Mouse (Mus musculus) limb, embryonic 12.5 days (tissue): ENCODE results near the gene Hltf. TPM values are rescaled to one million over a fixed set of nuclear protein-coding genes. Genes with fewer than 3 reads are reported as not detected.
"Not testable (repeated sequence)": the region's sequence is repeated elsewhere in the genome, so short reads cannot be mapped to it uniquely, and the experiment has no call there.

ENCODE experiments used
- ATAC-seq: fragments of 200-750 bp; cut with Nextera tagmentation; 2 replicates; pipeline ENCODE4 v1.8.0; 2017; ENCODE audit warnings: low read depth, moderate TSS enrichment; ENCODE audit not compliant: insufficient number of reproducible peaks, insufficient read depth, low FRiP score, low TSS enrichment
- H3K27ac ChIP-seq: fragments of 300-500 bp; sonication (generic); 2 replicates; pipeline ENCODE4 v1.5.1; 2016; ENCODE audit warnings: mild to moderate bottlenecking, moderate library complexity
- H3K27me3 ChIP-seq: fragments of 300-500 bp; sonication (generic); 2 replicates; pipeline ENCODE4 v1.6.1; 2016; ENCODE audit warnings: mild to moderate bottlenecking, moderate library complexity
- H3K36me3 ChIP-seq: fragments of 300-500 bp; sonication (generic); 2 replicates; pipeline ENCODE4 v1.6.1; 2016; ENCODE audit warnings: mild to moderate bottlenecking, moderate library complexity
- H3K4me1 ChIP-seq: fragments of 300-500 bp; sonication (generic); replicated peaks from 2 replicates; pipeline ENCODE4 v1.6.1; 2016
- H3K4me2 ChIP-seq: fragments of 300-500 bp; sonication (generic); 2 replicates; pipeline ENCODE4 v1.6.1; 2016; ENCODE audit warnings: mild to moderate bottlenecking, moderate library complexity
- H3K4me3 ChIP-seq: fragments of 300-500 bp; sonication (generic); replicated peaks from 2 replicates; pipeline ENCODE4 v1.5.1; 2016; ENCODE audit warnings: mild to moderate bottlenecking
- H3K9ac ChIP-seq: fragments of 300-500 bp; sonication (generic); replicated peaks from 2 replicates; pipeline ENCODE4 v1.6.1; 2016; ENCODE audit warnings: mild to moderate bottlenecking, moderate library complexity
- H3K9me3 ChIP-seq: fragments of 300-500 bp; sonication (generic); 2 replicates; pipeline ENCODE4 v1.6.1; 2016; ENCODE audit warnings: mild to moderate bottlenecking, moderate library complexity
- WGBS: fragments of 180-500 bp; shearing (Covaris S2); methylation state at CpG from one replicate; pipeline ENCODE4 v1.1.7; 2016; 5-methylcytosine and 5-hydroxymethylcytosine counted together
- polyA plus RNA-seq: library from polyadenylated mRNA; unstranded; fragments of >200 nt; fragmentation: Nextera tagmentation; extraction: Ambion mirVana; gene quantifications from 2 replicates; pipeline ENCODE4 v1.2.1, GENCODE M21; 2016

Hltf gene
- 18.9 and 20.0 TPM in 2 replicates for polyA plus RNA-seq

DNA sequence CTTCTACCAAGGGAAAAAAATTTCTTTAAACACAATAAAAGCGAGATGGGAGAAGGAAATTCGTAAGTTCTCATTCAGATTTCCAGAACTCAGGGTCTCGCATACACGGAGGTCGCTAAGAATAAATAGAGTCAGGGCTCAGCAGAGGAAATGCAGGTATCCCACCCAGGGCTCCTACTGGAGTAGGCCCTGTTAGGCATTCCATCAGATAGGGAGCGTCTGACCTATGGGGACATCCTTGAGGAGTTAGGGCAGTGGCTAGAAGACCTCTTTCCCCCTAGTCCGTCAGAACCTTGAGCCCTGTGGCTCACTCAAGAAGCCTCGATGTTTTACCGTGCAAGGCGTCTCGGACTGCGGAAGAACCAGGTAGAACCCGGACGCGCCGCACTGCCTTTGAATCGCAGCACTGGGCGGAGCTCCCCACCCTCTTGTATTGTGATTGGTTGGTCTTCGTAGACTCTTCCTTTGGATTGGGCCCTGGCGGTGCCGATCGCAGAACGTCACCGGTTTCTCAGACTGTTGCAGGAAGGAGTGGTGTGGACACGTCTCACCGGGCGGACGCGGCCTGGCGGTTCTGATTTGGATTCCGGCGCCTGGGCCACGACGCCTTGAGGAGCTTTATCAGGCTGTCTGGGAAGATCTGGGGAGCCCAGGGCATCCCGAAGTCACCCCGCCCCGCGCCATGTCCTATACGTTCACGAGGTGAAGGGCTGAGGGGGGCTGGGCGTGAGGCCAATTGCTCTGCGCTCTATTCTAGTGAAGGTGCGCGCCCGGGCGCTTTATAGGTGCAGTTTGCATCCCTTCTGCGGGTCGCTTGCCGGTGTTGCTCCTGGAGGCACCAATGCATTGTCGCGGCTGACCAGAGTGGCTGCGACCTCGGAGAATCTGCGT, at the start of gene Hltf:
Gene Hltf (plus strand): TSS at position 506 of the 891 bp plus-strand sequence.
- under 1% methylated on average over 44 of the region's 54 CpGs for WGBS
- Histone ChIP-seq H3K9me3 (no peaks in the 10 kb centered on the region), H3K9ac (peak within 1 kb of the TSS; percentile 73), H3K36me3 (peaks cover 6% of the 10 kb centered on the region; the same call in 1 of the 2 replicates), H3K4me2 (peak within 1 kb of the TSS; percentile 61), H3K27ac (peak within 1 kb of the TSS; percentile 78), H3K4me1 (peaks cover 5% of the 10 kb centered on the region), H3K4me3 (peak within 1 kb of the TSS; percentile 74), H3K27me3 (no peaks in the 10 kb centered on the region)
- ATAC-seq: peak; percentile 100

DNA sequence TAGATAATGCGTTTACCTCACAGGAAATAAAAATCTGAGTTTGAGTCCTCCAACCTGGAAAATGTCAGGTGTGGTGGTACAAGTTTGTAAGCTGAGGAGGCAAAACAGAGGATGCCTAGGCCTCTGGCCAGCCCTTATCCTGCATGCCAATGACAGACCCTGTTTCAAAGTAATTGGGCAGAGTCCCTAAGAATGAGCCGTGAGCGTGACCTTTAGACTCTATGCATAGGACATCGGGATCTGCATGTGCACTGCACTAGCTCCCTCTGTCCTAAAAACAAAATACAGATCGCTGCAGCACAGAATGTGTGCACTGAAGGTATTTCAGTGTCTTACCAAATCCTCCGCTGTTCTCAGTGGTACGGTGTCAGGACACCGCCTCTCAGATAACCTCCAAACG, 47.1 kb upstream of the Hltf start:
- Histone ChIP-seq H3K27ac (peak overlapping the region; percentile 85), H3K9ac (no peak overlapping the region), H3K27me3 (no peaks in the 10 kb centered on the region), H3K4me3 (no peak overlapping the region), H3K4me1 (peaks cover 7% of the 10 kb centered on the region; the same call in 1 of the 2 replicates), H3K9me3 (no peaks in the 10 kb centered on the region), H3K36me3 (peaks cover 3% of the 10 kb centered on the region; the same call in 1 of the 2 replicates), H3K4me2 (0 out of 2 replicates have a peak overlapping the region, but pooled peaks have one; percentile 17)
- WGBS: 84% methylated on average over 9 of the region's 9 CpGs
- ATAC-seq: no peak

DNA sequence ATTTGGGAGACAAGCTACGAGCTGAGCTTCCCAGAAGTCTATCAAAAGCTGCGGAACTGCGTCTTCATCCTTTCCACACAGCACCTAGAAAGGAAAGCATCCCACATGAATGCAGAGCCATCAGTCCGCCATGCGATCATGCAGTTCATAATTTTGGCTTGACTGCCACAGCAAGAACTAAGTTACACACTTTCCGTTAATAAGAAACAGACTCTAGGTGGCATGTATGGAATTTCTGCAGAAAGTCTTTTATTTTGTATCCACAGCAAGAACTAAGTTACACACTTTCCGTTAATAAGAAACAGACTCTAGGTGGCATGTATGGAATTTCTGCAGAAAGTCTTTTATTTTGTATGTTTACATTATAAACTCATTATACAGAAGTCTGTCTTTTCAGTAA, 46.7 kb upstream of the Hltf start:
- H3K36me3 ChIP-seq, H3K4me3 ChIP-seq, H3K4me1 ChIP-seq, H3K9me3 ChIP-seq, H3K27me3 ChIP-seq, H3K9ac ChIP-seq, ATAC-seq: not testable (repeated sequence)
- H3K4me2 ChIP-seq: 0 out of 2 replicates have a peak overlapping the region, but pooled peaks have one; percentile 17
- 47% methylated on average over 7 of the region's 7 CpGs for WGBS
- H3K27ac ChIP-seq: peak overlapping the region; percentile 85

DNA sequence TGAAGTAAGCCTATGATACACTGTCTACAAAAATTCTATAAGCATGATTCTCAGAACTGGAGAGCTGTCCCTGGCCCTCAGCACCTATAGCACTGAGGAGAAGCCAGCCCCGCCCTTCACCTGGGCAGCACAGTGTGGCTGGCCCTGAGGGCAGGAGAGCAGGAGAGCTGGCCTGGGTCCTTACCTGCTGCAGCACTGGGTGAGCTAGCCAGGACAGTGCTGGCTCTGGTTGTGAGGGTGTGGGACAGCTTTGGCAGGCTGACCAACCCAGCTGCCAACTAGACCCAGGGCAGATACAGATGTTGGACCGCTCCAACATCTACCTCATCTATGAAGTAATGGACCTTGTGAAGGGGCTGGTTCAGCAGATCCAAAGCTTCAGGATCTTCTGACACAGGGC, 43.2 kb upstream of the Hltf start:
- Histone ChIP-seq H3K9me3 (no peaks in the 10 kb centered on the region), H3K4me1 (peaks cover 7% of the 10 kb centered on the region; the same call in 1 of the 2 replicates), H3K27me3 (no peaks in the 10 kb centered on the region), H3K27ac (no peak overlapping the region), H3K4me2 (no peak overlapping the region), H3K9ac (no peak overlapping the region), H3K36me3 (peaks cover 15% of the 10 kb centered on the region), H3K4me3 (no peak overlapping the region)
- ATAC-seq: no peak
- WGBS: 96% methylated on average over 2 of the region's 2 CpGs

DNA sequence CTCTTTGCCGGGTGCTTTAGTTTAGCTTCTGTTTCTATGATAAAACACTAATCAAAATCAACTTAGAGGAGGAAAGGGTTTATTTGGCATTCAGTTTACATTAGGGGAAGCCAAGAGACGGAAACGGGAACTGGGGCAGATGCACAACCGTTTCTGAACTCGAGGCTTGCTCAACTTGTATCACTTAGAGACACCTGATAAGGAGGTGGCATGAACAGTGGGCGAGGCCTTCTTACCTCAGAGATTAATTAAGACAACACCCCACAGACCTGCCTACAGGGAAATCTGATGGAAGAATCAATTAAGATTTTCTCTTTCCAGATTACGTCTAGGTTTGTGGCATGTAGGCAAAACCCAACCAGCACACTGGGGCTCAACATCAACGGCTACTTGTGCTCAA, 39.5 kb upstream of the Hltf start:
- H3K4me1 ChIP-seq: no peaks in the 10 kb centered on the region
- no peaks in the 10 kb centered on the region for H3K9me3 ChIP-seq
- H3K9ac ChIP-seq: no peak overlapping the region
- no peak overlapping the region for H3K4me3 ChIP-seq
- no peaks in the 10 kb centered on the region for H3K27me3 ChIP-seq
- no peak overlapping the region for H3K27ac ChIP-seq
- no peak overlapping the region for H3K4me2 ChIP-seq
- peaks cover 31% of the 10 kb centered on the region for H3K36me3 ChIP-seq
- 89% methylated on average over 8 of the region's 8 CpGs for WGBS
- ATAC-seq: no peak

DNA sequence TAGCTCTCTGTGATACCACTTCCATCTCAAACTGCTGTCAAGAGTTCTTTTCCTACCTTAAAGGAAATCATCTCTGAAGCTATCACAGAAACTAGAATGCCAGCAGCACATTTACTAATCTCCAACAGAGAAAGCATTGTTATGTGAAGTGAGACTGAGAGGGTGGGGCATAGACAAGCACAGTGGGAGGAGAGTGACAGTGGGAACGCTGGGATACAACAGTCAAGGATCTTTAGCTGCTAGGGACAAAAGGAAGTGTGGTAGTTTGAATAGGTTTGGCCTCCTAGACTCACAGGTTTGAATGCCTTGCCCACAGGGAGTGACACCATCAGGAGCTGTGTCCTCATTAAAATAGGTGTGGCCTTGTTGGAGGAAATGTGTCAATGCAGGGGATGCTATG, 33.8 kb upstream of the Hltf start:
- Histone ChIP-seq H3K27ac (no peak overlapping the region), H3K4me3 (no peak overlapping the region), H3K27me3 (no peaks in the 10 kb centered on the region), H3K4me1 (no peaks in the 10 kb centered on the region), H3K9ac (no peak overlapping the region), H3K4me2 (no peak overlapping the region), H3K9me3 (no peaks in the 10 kb centered on the region), H3K36me3 (peaks cover 47% of the 10 kb centered on the region)
- no peak for ATAC-seq
- WGBS: 74% methylated on average over 1 of the region's 1 CpGs

DNA sequence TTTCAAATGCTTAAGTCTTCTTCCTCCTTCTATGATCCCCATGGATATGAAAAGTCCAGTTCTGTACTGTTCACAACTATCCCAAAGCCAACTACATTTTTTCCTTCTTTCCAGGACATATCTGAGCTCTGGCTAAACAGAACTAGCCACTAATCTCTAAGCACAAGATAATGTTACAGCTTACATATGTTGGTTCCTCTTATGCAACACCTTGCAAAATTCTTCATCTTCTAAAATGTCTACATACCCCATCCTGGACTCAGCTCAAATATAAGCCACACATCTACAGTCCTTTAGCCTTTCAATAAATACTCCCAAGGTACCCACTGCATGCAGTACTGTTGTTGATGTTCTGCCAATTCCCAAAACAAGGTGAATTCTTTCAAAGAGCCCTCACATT, 31.1 kb upstream of the Hltf start:
- Histone ChIP-seq H3K4me2 (no peak overlapping the region), H3K9me3 (no peaks in the 10 kb centered on the region), H3K36me3 (peaks cover 41% of the 10 kb centered on the region), H3K27ac (no peak overlapping the region), H3K27me3 (no peaks in the 10 kb centered on the region), H3K4me1 (no peaks in the 10 kb centered on the region), H3K4me3 (no peak overlapping the region), H3K9ac (no peak overlapping the region)
- no peak for ATAC-seq

DNA sequence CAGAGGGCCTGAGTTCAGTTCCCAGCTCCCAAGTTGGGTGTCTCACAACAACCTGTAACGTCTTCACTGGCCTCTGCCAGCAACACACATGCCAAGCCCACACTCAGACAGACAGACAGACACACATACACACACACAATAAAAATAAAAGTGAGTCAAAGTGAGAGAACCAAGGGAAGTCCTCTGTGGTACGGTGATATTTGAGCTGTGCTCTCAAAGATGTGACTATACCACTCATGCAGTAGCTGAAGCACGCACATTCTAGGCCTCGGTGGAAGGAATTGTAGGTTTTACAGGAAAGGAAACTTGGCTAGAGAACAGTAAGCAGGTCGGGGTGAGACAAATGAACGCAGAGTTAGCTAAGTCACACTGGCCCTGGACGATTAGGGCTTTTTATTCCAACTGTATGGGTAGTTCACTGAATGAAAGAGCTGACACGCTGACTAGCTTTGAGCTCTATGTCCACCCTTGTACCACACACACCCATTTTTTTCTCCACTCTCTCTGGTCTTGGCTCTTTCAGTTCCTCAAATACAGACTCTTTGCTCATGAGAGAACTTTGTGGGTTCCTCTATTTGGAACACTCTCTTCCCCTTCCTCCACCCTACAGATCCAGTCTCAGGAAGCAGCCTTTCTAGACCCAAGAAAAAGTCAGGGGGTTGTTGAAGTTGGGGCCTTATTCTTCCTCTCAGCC, 30.5 kb upstream of the Hltf start:
- Histone ChIP-seq H3K9me3 (no peaks in the 10 kb centered on the region), H3K4me1 (no peaks in the 10 kb centered on the region), H3K27ac (no peak overlapping the region), H3K4me3 (no peak overlapping the region), H3K4me2 (no peak overlapping the region), H3K36me3 (peaks cover 39% of the 10 kb centered on the region), H3K9ac (no peak overlapping the region), H3K27me3 (no peaks in the 10 kb centered on the region)
- ATAC-seq: no peak
- WGBS: 90% methylated on average over 8 of the region's 8 CpGs

DNA sequence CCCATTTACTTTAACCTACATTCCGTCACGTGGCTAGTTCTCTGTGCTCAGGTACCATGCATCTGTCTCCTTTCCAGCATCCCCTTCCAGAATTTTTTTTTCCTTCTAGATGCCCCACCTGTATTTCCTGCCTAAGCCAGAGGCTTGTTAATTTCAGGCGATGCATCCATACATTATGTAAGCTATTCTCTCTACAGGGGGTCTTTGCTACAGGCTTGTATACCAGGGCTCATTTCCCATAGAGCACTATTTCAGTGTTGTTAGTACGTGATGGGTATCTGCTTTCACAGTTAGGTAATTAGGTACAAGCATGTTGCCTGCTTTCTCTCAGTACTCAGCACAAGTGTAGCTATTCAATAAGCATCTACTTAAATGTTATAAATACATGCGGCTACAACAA, 29.8 kb upstream of the Hltf start:
- 82% methylated on average over 5 of the region's 5 CpGs for WGBS

DNA sequence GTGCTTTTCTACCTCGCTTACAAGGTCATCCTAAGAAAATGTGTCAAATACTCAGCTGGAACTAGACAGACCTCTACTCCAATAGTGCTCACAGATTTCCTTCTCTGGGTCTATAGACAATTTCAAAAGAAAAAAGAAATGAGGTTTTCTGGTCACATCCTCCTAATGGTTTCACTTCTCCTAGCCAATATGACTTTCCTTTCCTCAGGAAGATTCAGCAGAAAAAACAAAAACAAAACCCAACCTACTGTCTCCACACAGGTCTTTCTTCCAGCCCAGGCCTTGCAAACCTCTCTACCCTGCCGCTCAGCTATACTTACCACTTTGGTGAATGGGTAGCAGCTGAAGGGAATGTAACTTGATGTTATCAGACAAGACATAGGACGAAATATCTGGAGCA, 29.0 kb upstream of the Hltf start:
- no peak overlapping the region for H3K4me3 ChIP-seq
- peaks cover 26% of the 10 kb centered on the region for H3K36me3 ChIP-seq
- H3K9ac ChIP-seq: no peak overlapping the region
- no peaks in the 10 kb centered on the region for H3K27me3 ChIP-seq
- 91% methylated on average over 3 of the region's 3 CpGs for WGBS
- 0 out of 2 replicates have a peak, but pooled peaks cover 1% of the 10 kb centered on the region for H3K4me1 ChIP-seq
- H3K27ac ChIP-seq: no peak overlapping the region
- H3K9me3 ChIP-seq: no peaks in the 10 kb centered on the region
- no peak for ATAC-seq
- H3K4me2 ChIP-seq: no peak overlapping the region

More for the DNA sequence above, 29.8 kb upstream of the Hltf start:
- Histone ChIP-seq H3K9ac (no peak overlapping the region), H3K9me3 (no peaks in the 10 kb centered on the region), H3K4me1 (no peaks in the 10 kb centered on the region), H3K27ac (no peak overlapping the region), H3K4me3 (no peak overlapping the region), H3K4me2 (no peak overlapping the region), H3K27me3 (no peaks in the 10 kb centered on the region), H3K36me3 (peaks cover 33% of the 10 kb centered on the region)
- ATAC-seq: no peak

DNA sequence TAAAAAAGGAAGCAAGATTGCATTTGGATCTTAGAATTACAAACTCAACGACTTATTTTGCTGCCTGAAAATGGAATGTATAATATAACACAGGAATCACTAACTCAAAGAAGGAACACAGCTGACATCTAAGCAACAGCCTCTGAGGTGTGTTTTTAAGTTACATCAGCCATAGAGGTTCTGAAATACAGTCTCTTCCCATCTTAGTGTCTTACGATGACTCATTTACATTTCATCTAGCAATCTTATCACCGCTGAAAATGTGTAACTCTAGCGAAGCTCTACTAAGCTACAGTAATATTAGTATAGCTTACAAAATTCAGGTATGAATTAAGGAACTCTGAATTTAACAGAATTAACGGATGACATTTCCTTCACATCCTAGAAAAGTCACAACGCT, 26.8 kb upstream of the Hltf start:
- Histone ChIP-seq H3K4me1 (peaks cover 11% of the 10 kb centered on the region), H3K27me3 (no peaks in the 10 kb centered on the region), H3K4me2 (no peak overlapping the region), H3K9ac (no peak overlapping the region), H3K4me3 (no peak overlapping the region), H3K27ac (no peak overlapping the region), H3K36me3 (peaks cover 10% of the 10 kb centered on the region; the same call in 1 of the 2 replicates), H3K9me3 (no peaks in the 10 kb centered on the region)
- 94% methylated on average over 6 of the region's 6 CpGs for WGBS
- no peak for ATAC-seq
